Mouse (Mus musculus) heart, postnatal 0 days (tissue): ENCODE data around the gene Stag2. TPM values are rescaled to one million over a fixed set of nuclear protein-coding genes. Genes with fewer than 3 reads are reported as not detected.
A peak's percentile ranks its signal among the peaks of the same experiment; 100 is the strongest.

Experiments
- ATAC-seq: fragments of 200-750 bp; cut with Nextera tagmentation; 2 replicates; pipeline ENCODE4 v1.8.0; 2017; ENCODE audit warnings: low read depth, moderate number of reproducible peaks, moderate library complexity; ENCODE audit not compliant: insufficient read depth
- DNase-seq: peaks from one replicate; pipeline ENCODE4 v3.0.0-alpha.2; 2016; ENCODE audit warnings: low spot score
- H3K27ac ChIP-seq: fragments of 300-500 bp; sonication (generic); 2 replicates; pipeline ENCODE4 v1.5.1; 2014; ENCODE audit warnings: low read depth, mild to moderate bottlenecking
- H3K27me3 ChIP-seq: fragments of 300-500 bp; sonication (generic); 2 replicates; pipeline ENCODE4 v1.6.1; 2014; ENCODE audit warnings: low read length, mixed read lengths; ENCODE audit not compliant: control insufficient read depth, insufficient read depth
- H3K36me3 ChIP-seq: fragments of 300-500 bp; sonication (generic); replicated peaks from 2 replicates; pipeline ENCODE4 v1.6.1; 2014; ENCODE audit warnings: low read length, mixed read lengths; ENCODE audit not compliant: control insufficient read depth, insufficient read depth
- H3K4me1 ChIP-seq: fragments of 300-500 bp; sonication (generic); 2 replicates; pipeline ENCODE4 v1.6.1; 2014; ENCODE audit warnings: antibody characterized with exemption; ENCODE audit not compliant: control insufficient read depth, insufficient read depth
- H3K4me2 ChIP-seq: fragments of 300-500 bp; sonication (generic); 2 replicates; pipeline ENCODE4 v1.6.1; 2014; ENCODE audit warnings: low read depth, mild to moderate bottlenecking, low read length, moderate library complexity
- H3K4me3 ChIP-seq: fragments of 300-500 bp; sonication (generic); 2 replicates; pipeline ENCODE4 v1.5.1; 2014; ENCODE audit warnings: low read depth, low read length
- H3K9ac ChIP-seq: fragments of 300-500 bp; sonication (generic); replicated peaks from 2 replicates; pipeline ENCODE4 v1.6.1; 2014; ENCODE audit warnings: low read depth, low read length, mixed read lengths
- H3K9me3 ChIP-seq: fragments of 300-500 bp; sonication (generic); replicated peaks from 2 replicates; pipeline ENCODE4 v1.6.1; 2016; ENCODE audit warnings: low read length; ENCODE audit not compliant: control insufficient read depth
- CTCF ChIP-seq: IDR thresholded peaks from 2 replicates; pipeline ENCODE4 v1.5.1; 2016; ENCODE audit warnings: antibody characterized with exemption, control low read depth, low read depth
- EP300 ChIP-seq: IDR thresholded peaks from 2 replicates; pipeline ENCODE4 v1.6.1; 2016; ENCODE audit warnings: antibody characterized with exemption, low read depth
- WGBS: fragments of 180-500 bp; shearing (Covaris S2); extraction: QIAGEN DNeasy Blood & Tissue Kit; methylation state at CpG from one replicate; pipeline ENCODE4 v1.1.7; 2014; 5-methylcytosine and 5-hydroxymethylcytosine counted together
- polyA plus RNA-seq: library from polyadenylated mRNA; unstranded; fragments of >200 nt; fragmentation: Nextera tagmentation; extraction: Ambion mirVana; gene quantifications from 2 replicates; pipeline ENCODE4 v1.2.1, GENCODE M21; 2015
- total RNA-seq: library from RNA; depleted of rRNA; stranded (reverse); fragments of >200 nt; gene quantifications from 2 replicates; pipeline ENCODE4 v1.2.3, GENCODE M21; 2014; ENCODE audit warnings: low replicate concordance

Gene Stag2
- total and polyA plus RNA-seq, 2 experiments from 2014 or later: 20.4 to 48.2 TPM

GRCm38 (mm10) chrX:42150346-42151023, 1.4 kb downstream of the Stag2 start:
- WGBS: 27% methylated on average over 20 of the region's 40 CpGs

GRCm38 (mm10) chrX:42151024-42151754, 2.1 kb downstream of the Stag2 start:
- 14% methylated on average over 25 of the region's 25 CpGs for WGBS
- H3K4me1 ChIP-seq: peaks cover 6% of the 10 kb centered on the region; the same call in 1 of the 2 replicates

More at GRCm38 (mm10) chrX:42150346-42151023, 1.4 kb downstream of the Stag2 start:
- ATAC-seq: peak; percentile 72
- peak overlapping the region; percentile 79 for H3K4me3 ChIP-seq
- H3K36me3 ChIP-seq: no peaks in the 10 kb centered on the region
- no peaks in the 10 kb centered on the region for H3K9me3 ChIP-seq
- peak overlapping the region; percentile 63 for H3K4me2 ChIP-seq
- no peaks in the 10 kb centered on the region for H3K27me3 ChIP-seq
- H3K9ac ChIP-seq: peak overlapping the region; percentile 99
- H3K27ac ChIP-seq: peak overlapping the region; percentile 100
- peaks cover 6% of the 10 kb centered on the region; the same call in 1 of the 2 replicates for H3K4me1 ChIP-seq
- peak; percentile 79 for DNase-seq
- TF ChIP-seq CTCF (no peak), EP300 (no peak)

GRCm38 (mm10) chrX:42151903-42152369, 2.8 kb downstream of the Stag2 start:
- Histone ChIP-seq H3K36me3 (no peaks in the 10 kb centered on the region), H3K4me2 (peak overlapping the region; percentile 57), H3K4me1 (peaks cover 6% of the 10 kb centered on the region; the same call in 1 of the 2 replicates), H3K4me3 (peak overlapping the region; percentile 53), H3K27me3 (no peaks in the 10 kb centered on the region), H3K27ac (peak overlapping the region; percentile 100), H3K9ac (peak overlapping the region; percentile 62), H3K9me3 (no peaks in the 10 kb centered on the region)
- 11% methylated on average over 17 of the region's 17 CpGs for WGBS
- TF ChIP-seq CTCF (no peak), EP300 (no peak)
- DNase-seq (peak; percentile 91), ATAC-seq (peak; percentile 74)

More at GRCm38 (mm10) chrX:42151024-42151754, 2.1 kb downstream of the Stag2 start:
- H3K36me3 ChIP-seq: no peaks in the 10 kb centered on the region
- H3K9me3 ChIP-seq: no peaks in the 10 kb centered on the region
- ATAC-seq (no peak), DNase-seq (no peak)
- H3K4me2 ChIP-seq: peak overlapping the region; percentile 57
- peak overlapping the region; percentile 62 for H3K9ac ChIP-seq
- peak overlapping the region; percentile 100 for H3K27ac ChIP-seq
- H3K4me3 ChIP-seq: peak overlapping the region; percentile 53
- no peak for TF ChIP-seq CTCF
- no peak for TF ChIP-seq EP300
- H3K27me3 ChIP-seq: no peaks in the 10 kb centered on the region

- Histone ChIP-seq H3K36me3 (no peaks in the 10 kb centered on the region), H3K4me1 (peaks cover 4% of the 10 kb centered on the region; the same call in 1 of the 2 replicates), H3K27me3 (no peaks in the 10 kb centered on the region), H3K9me3 (no peaks in the 10 kb centered on the region), H3K9ac (no peak overlapping the region), H3K4me2 (peak overlapping the region; percentile 57), H3K27ac (peak overlapping the region; percentile 100), H3K4me3 (peak overlapping the region; percentile 53)
- DNase-seq: no peak
- no peak for ATAC-seq
- no peak for TF ChIP-seq EP300
- TF ChIP-seq CTCF: no peak
- 18% methylated on average over 4 of the region's 4 CpGs for WGBS
Measured at GRCm38 (mm10) chrX:42153056-42153455, 3.9 kb downstream of the Stag2 start.

- no peak overlapping the region for H3K27ac ChIP-seq
- no peak overlapping the region for H3K9ac ChIP-seq
- no peak for DNase-seq
- no peak overlapping the region for H3K4me3 ChIP-seq
- H3K4me2 ChIP-seq: no peak overlapping the region
- no peaks in the 10 kb centered on the region; the same call in 1 of the 2 replicates for H3K4me1 ChIP-seq
- TF ChIP-seq CTCF: no peak
- no peak for TF ChIP-seq EP300
- 92% methylated on average over 1 of the region's 1 CpGs for WGBS
- no peaks in the 10 kb centered on the region for H3K9me3 ChIP-seq
- no peaks in the 10 kb centered on the region for H3K36me3 ChIP-seq
- ATAC-seq: no peak
- no peaks in the 10 kb centered on the region for H3K27me3 ChIP-seq
Measured at GRCm38 (mm10) chrX:42165455-42165854, 16.3 kb downstream of the Stag2 start.
